Mouse (Mus musculus): Measurements from ENCODE around the gene AI413582. TPM values are rescaled to one million over a fixed set of nuclear protein-coding genes. Genes with fewer than 3 reads are reported as not detected.

Gene AI413582
- total RNA-seq, 2 experiments from 2014 or later: 31.0 to 46.0 TPM

GRCm38 (mm10) chr17:27528030-27528429 lies 37.5 kb downstream of the AI413582 start:
- no peak for ATAC-seq (replicated peaks; ENCODE audit: poor library complexity)

DNA sequence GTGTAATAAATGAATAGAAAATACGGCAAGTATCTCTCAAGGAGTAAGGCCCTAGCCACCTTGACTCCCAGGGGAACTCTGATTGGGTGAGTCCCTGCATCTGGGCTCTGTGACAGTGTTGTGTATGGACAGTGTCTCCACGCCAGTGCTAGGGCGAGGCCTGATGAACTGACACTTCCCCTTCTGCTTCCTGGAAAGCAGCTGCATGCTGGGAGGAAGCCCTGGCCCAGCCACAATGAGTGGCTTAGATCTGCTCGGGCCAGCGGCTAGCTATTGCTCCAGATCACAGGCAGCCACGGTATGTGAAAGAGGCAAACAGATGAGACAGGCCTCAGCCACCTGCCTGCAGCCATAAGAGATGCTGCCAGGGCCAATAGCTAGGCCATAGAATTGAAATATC lies 38.4 kb downstream of the AI413582 start:
- ATAC-seq (replicated peaks; ENCODE audit: poor library complexity): peak; percentile 88

- no peak for ATAC-seq (replicated peaks; ENCODE audit: poor library complexity)
Observed at GRCm38 (mm10) chr17:27523121-27523520, 42.4 kb downstream of the AI413582 start.

GRCm38 (mm10) chr17:27521303-27521702 lies 44.3 kb downstream of the AI413582 start, which contains the start of gene Grm4:
TSS of gene Grm4 (minus strand) at chr17:27521403.
- no peak for ATAC-seq (replicated peaks; ENCODE audit: poor library complexity)

DNA sequence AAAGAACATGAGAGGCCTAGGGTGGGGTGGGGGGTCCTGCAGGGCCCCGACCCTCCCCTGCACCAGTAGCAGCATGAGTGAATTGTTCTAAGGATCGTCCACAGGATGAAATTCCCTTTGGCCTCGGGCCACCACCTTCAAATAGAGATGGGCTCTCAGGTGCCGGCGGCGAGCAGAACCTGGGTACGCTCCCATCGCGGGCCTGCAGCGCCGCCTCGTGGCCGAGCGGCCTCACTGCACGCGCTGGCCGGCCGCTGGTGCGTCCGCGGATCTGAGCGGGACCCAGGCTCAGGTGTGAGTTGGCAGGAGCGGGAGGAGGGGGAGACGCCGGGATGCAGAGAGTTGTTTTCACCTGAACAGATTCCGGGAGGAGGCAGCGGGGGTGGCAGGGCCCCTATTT lies 45.0 kb downstream of the AI413582 start:
- ATAC-seq (replicated peaks; ENCODE audit: poor library complexity): peak; percentile 83

- ATAC-seq (replicated peaks; ENCODE audit: poor library complexity): no peak
Observed at GRCm38 (mm10) chr17:27518700-27519595, 46.6 kb downstream of the AI413582 start.

GRCm38 (mm10) chr17:27518296-27518695 lies 47.3 kb downstream of the AI413582 start:
- no peak for ATAC-seq (replicated peaks; ENCODE audit: poor library complexity)

- no peak; the same call in 1 of the 2 replicates for ATAC-seq (replicated peaks; ENCODE audit: poor library complexity)
Observed at GRCm38 (mm10) chr17:27513916-27514762, 51.4 kb downstream of the AI413582 start.

Other genes starting within 250 kb of the AI413582 start
- not detected in 2 replicates for gene Grm4, start 44.4 kb downstream of the AI413582 start, total RNA-seq (2015)
- not detected in 2 replicates for gene Grm4, start 44.4 kb downstream of the AI413582 start, total RNA-seq (2017)
- gene Hmga1, start 9.3 kb downstream of the AI413582 start, total RNA-seq (2015): 405 and 414 TPM in 2 replicates
- 220 and 239 TPM in 2 replicates for gene Hmga1, start 9.3 kb downstream of the AI413582 start, total RNA-seq (2017)
- 70.9 and 74.6 TPM in 2 replicates for gene Nudt3, start 57.7 kb upstream of the AI413582 start, total RNA-seq (2015)
- gene Nudt3, start 57.7 kb upstream of the AI413582 start, total RNA-seq (2017): 171 and 186 TPM in 2 replicates
- gene RPS10-NUDT3, start 69.5 kb upstream of the AI413582 start, total RNA-seq (2015): not detected in 2 replicates
- gene RPS10-NUDT3, start 69.5 kb upstream of the AI413582 start, total RNA-seq (2017): not detected in 2 replicates
- 2,101 and 2,175 TPM in 2 replicates for gene Rps10, start 70.9 kb upstream of the AI413582 start, total RNA-seq (2015)
- gene Rps10, start 70.9 kb upstream of the AI413582 start, total RNA-seq (2017): 2,717 and 3,085 TPM in 2 replicates
- not detected in 2 replicates for gene Pacsin1, start 89.8 kb upstream of the AI413582 start, total RNA-seq (2015)
- 0.47 TPM in 1 of 2 replicates, not detected in the other for gene Pacsin1, start 89.8 kb upstream of the AI413582 start, total RNA-seq (2017)
- gene Spdef, start 163.2 kb upstream of the AI413582 start, total RNA-seq (2015): not detected in 2 replicates
- not detected in 2 replicates for gene Spdef, start 163.2 kb upstream of the AI413582 start, total RNA-seq (2017)